Mouse (Mus musculus) liver, embryonic 16.5 days (tissue): Measurements from ENCODE around the gene D430041D05Rik. TPM values are rescaled to one million over a fixed set of nuclear protein-coding genes. Genes with fewer than 3 reads are reported as not detected.

Source experiments
- ATAC-seq: fragments of 200-750 bp; cut with Nextera tagmentation; 2 replicates; pipeline ENCODE4 v1.8.0; 2017; ENCODE audit warnings: low read depth, mild to moderate bottlenecking, moderate number of reproducible peaks, moderate library complexity
- H3K27ac ChIP-seq: fragments of 300-500 bp; sonication (generic); 2 replicates; pipeline ENCODE4 v1.5.1; 2014; ENCODE audit warnings: mild to moderate bottlenecking, low read length
- H3K27me3 ChIP-seq: fragments of 300-500 bp; sonication (generic); 2 replicates; pipeline ENCODE4 v1.6.1; 2014; ENCODE audit warnings: low read depth, low read length, mixed read lengths; ENCODE audit not compliant: control insufficient read depth, insufficient read depth
- H3K36me3 ChIP-seq: fragments of 300-500 bp; sonication (generic); 2 replicates; pipeline ENCODE4 v1.6.1; 2014; ENCODE audit warnings: mild to moderate bottlenecking; ENCODE audit not compliant: control insufficient read depth, insufficient read depth
- H3K4me1 ChIP-seq: fragments of 300-500 bp; sonication (generic); 2 replicates; pipeline ENCODE4 v1.6.1; 2014; ENCODE audit warnings: low read depth, low read length, mixed read lengths; ENCODE audit not compliant: control insufficient read depth
- H3K4me2 ChIP-seq: fragments of 300-500 bp; sonication (generic); 2 replicates; pipeline ENCODE4 v1.6.1; 2014; ENCODE audit warnings: low read depth, low read length, mixed read lengths
- H3K4me3 ChIP-seq: fragments of 300-500 bp; sonication (generic); 2 replicates; pipeline ENCODE4 v1.5.1; 2014; ENCODE audit warnings: low read depth, mild to moderate bottlenecking, low read length
- H3K9ac ChIP-seq: fragments of 300-500 bp; sonication (generic); 2 replicates; pipeline ENCODE4 v1.6.1; 2014; ENCODE audit warnings: low read depth, low read length
- H3K9me3 ChIP-seq: fragments of 300-500 bp; sonication (generic); replicated peaks from 2 replicates; pipeline ENCODE4 v1.6.1; 2016; ENCODE audit warnings: low read length; ENCODE audit not compliant: control insufficient read depth
- WGBS: fragments of 180-500 bp; shearing (Covaris S2); extraction: QIAGEN DNeasy Blood & Tissue Kit; methylation state at CpG from one replicate; pipeline ENCODE4 v1.1.7; 2014; ENCODE audit not compliant: insufficient replicate concordance; 5-methylcytosine and 5-hydroxymethylcytosine counted together
- polyA plus RNA-seq: library from polyadenylated mRNA; unstranded; fragments of >200 nt; fragmentation: Nextera tagmentation; extraction: Ambion mirVana; gene quantifications from 2 replicates; pipeline ENCODE4 v1.2.1, GENCODE M21; 2015

The D430041D05Rik gene
- polyA plus RNA-seq, 1 experiment from 2014 or later: not detected

GRCm38 (mm10) chr2:104392700-104393312 is 18.0 kb downstream of the D430041D05Rik start:
- no peaks in the 10 kb centered on the region for H3K4me1 ChIP-seq
- H3K4me2 ChIP-seq: no peak overlapping the region
- ATAC-seq: no peak
- H3K9ac ChIP-seq: no peak overlapping the region
- H3K9me3 ChIP-seq: no peaks in the 10 kb centered on the region
- H3K36me3 ChIP-seq: no peaks in the 10 kb centered on the region
- no peak overlapping the region for H3K27ac ChIP-seq
- no peaks in the 10 kb centered on the region for H3K27me3 ChIP-seq
- H3K4me3 ChIP-seq: no peak overlapping the region
- WGBS: 54% methylated on average over 4 of the region's 4 CpGs

- Histone ChIP-seq H3K9me3 (no peaks in the 10 kb centered on the region), H3K4me2 (no peak overlapping the region), H3K9ac (no peak overlapping the region), H3K27me3 (no peaks in the 10 kb centered on the region), H3K27ac (no peak overlapping the region), H3K36me3 (no peaks in the 10 kb centered on the region), H3K4me3 (no peak overlapping the region), H3K4me1 (no peaks in the 10 kb centered on the region)
- WGBS: 80% methylated on average over 11 of the region's 11 CpGs
- no peak for ATAC-seq
These were observed 21.6 kb downstream of the D430041D05Rik start for GRCm38 (mm10) chr2:104389231-104389630.

GRCm38 (mm10) chr2:104385941-104386340 is 24.9 kb downstream of the D430041D05Rik start:
- H3K27ac ChIP-seq: no peak overlapping the region
- no peak overlapping the region for H3K9ac ChIP-seq
- H3K4me3 ChIP-seq: no peak overlapping the region
- 57% methylated on average over 2 of the region's 2 CpGs for WGBS
- no peaks in the 10 kb centered on the region for H3K27me3 ChIP-seq
- no peaks in the 10 kb centered on the region for H3K4me1 ChIP-seq
- H3K9me3 ChIP-seq: no peaks in the 10 kb centered on the region
- H3K36me3 ChIP-seq: no peaks in the 10 kb centered on the region
- H3K4me2 ChIP-seq: no peak overlapping the region
- no peak for ATAC-seq

- Histone ChIP-seq H3K9me3 (no peaks in the 10 kb centered on the region), H3K4me1 (no peaks in the 10 kb centered on the region), H3K27me3 (no peaks in the 10 kb centered on the region; the same call in 1 of the 2 replicates), H3K9ac (no peak overlapping the region), H3K4me2 (no peak overlapping the region), H3K4me3 (no peak overlapping the region), H3K36me3 (no peaks in the 10 kb centered on the region), H3K27ac (no peak overlapping the region)
- no peak for ATAC-seq
- 65% methylated on average over 4 of the region's 4 CpGs for WGBS
These were observed 27.2 kb downstream of the D430041D05Rik start for GRCm38 (mm10) chr2:104383589-104383988.

GRCm38 (mm10) chr2:104382813-104383212 is 28.0 kb downstream of the D430041D05Rik start:
- 61% methylated on average over 6 of the region's 6 CpGs for WGBS
- Histone ChIP-seq H3K4me1 (no peaks in the 10 kb centered on the region), H3K27ac (no peak overlapping the region), H3K9me3 (no peaks in the 10 kb centered on the region), H3K27me3 (no peaks in the 10 kb centered on the region; the same call in 1 of the 2 replicates), H3K4me3 (no peak overlapping the region), H3K9ac (no peak overlapping the region), H3K36me3 (no peaks in the 10 kb centered on the region), H3K4me2 (no peak overlapping the region)
- no peak for ATAC-seq

- H3K27ac ChIP-seq: no peak overlapping the region
- H3K4me2 ChIP-seq: no peak overlapping the region
- H3K9me3 ChIP-seq: no peaks in the 10 kb centered on the region
- no peaks in the 10 kb centered on the region for H3K36me3 ChIP-seq
- no peaks in the 10 kb centered on the region; the same call in 1 of the 2 replicates for H3K27me3 ChIP-seq
- 26% methylated on average over 7 of the region's 7 CpGs for WGBS
- no peaks in the 10 kb centered on the region for H3K4me1 ChIP-seq
- H3K9ac ChIP-seq: no peak overlapping the region
- H3K4me3 ChIP-seq: no peak overlapping the region
- no peak for ATAC-seq
These were observed 31.5 kb downstream of the D430041D05Rik start for GRCm38 (mm10) chr2:104379304-104379703.

GRCm38 (mm10) chr2:104378791-104379190 is 32.0 kb downstream of the D430041D05Rik start:
- Histone ChIP-seq H3K27ac (no peak overlapping the region), H3K4me1 (no peaks in the 10 kb centered on the region), H3K36me3 (no peaks in the 10 kb centered on the region), H3K27me3 (no peaks in the 10 kb centered on the region; the same call in 1 of the 2 replicates), H3K4me2 (no peak overlapping the region), H3K9me3 (no peaks in the 10 kb centered on the region), H3K9ac (no peak overlapping the region), H3K4me3 (no peak overlapping the region)
- WGBS: 30% methylated on average over 3 of the region's 3 CpGs
- no peak for ATAC-seq

- Histone ChIP-seq H3K9ac (no peak overlapping the region), H3K4me1 (no peaks in the 10 kb centered on the region), H3K4me3 (no peak overlapping the region), H3K4me2 (no peak overlapping the region), H3K27me3 (no peaks in the 10 kb centered on the region; the same call in 1 of the 2 replicates), H3K27ac (no peak overlapping the region), H3K9me3 (no peaks in the 10 kb centered on the region), H3K36me3 (no peaks in the 10 kb centered on the region)
- no peak for ATAC-seq
- WGBS: 60% methylated on average over 2 of the region's 2 CpGs
These were observed 32.8 kb downstream of the D430041D05Rik start for GRCm38 (mm10) chr2:104377990-104378389.

- Histone ChIP-seq H3K4me2 (no peak overlapping the region), H3K27ac (no peak overlapping the region), H3K4me3 (no peak overlapping the region), H3K9ac (no peak overlapping the region), H3K9me3 (no peaks in the 10 kb centered on the region), H3K27me3 (no peaks in the 10 kb centered on the region), H3K4me1 (no peaks in the 10 kb centered on the region), H3K36me3 (no peaks in the 10 kb centered on the region)
- ATAC-seq: no peak
- 52% methylated on average over 4 of the region's 4 CpGs for WGBS
These were observed 38.7 kb downstream of the D430041D05Rik start for GRCm38 (mm10) chr2:104372156-104372555.
